ENCODE assay signal across 26 mouse cellular contexts in the genomic region with DNA sequence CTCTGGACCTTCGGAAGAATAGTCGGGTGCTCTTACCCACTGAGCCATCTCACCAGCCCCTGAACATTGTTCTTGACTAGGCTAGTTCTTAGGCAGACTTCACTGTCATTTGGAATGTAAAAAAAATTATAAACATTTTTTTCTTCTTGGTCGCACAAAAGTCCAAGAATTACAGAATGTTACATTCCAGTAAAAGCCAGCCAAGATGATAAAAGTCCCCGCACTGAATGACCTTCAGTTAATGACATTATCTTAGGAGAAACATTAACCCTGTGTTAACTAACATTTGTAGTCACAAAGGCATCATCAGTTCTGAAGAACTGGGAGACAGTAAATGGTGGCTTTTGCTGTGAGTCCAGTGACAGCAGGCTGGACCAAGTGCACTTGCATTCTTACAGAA. TPM values are rescaled to one million over a fixed set of nuclear protein-coding genes. Genes with fewer than 3 reads are reported as not detected.
DNase-seq lines count a peak whose midpoint lies in the region; ATAC-seq and TF ChIP-seq lines count a peak whose summit lies in the region.
"Had no signal": no experiment of that assay in that cellular context is flagged by ENCODE, and none has a peak within 500 bp of the region (broad histone marks: within the 10 kb centered on the region; RNA-seq: fewer than 3 reads in every experiment).

No protein-coding gene starts in this region.

- H3K27me3 ChIP-seq in kidney, embryonic 14.5 days (ENCODE audit: control insufficient read depth, insufficient read depth, low read length) = no peaks in the 10 kb centered on the region
- no peaks in the 10 kb centered on the region for H3K27me3 ChIP-seq in testis, adult 2 months (ENCODE audit: control insufficient read depth, insufficient read depth, low read length)
- H3K27me3 ChIP-seq: CH12.LX; embryonic facial prominence, embryonic 12.5 days; forebrain, embryonic 13.5 days; forebrain, embryonic 15.5 days; Patski had no signal

- 80% methylated on average over 4 of the region's 4 CpGs for WGBS in kidney, embryonic 14.5 days

- no peak overlapping the region for H3K9ac ChIP-seq in kidney, embryonic 14.5 days (ENCODE audit: low read depth, low read length)
- H3K9ac ChIP-seq: embryonic facial prominence, embryonic 12.5 days; forebrain, embryonic 13.5 days; forebrain, embryonic 15.5 days had no signal

- H3K36me3 ChIP-seq in kidney, embryonic 14.5 days (ENCODE audit: control insufficient read depth, insufficient read depth, low read length) = no peaks in the 10 kb centered on the region
- no peaks in the 10 kb centered on the region for H3K36me3 ChIP-seq in testis, adult 2 months (ENCODE audit: control insufficient read depth, insufficient read depth, low read length)
- H3K36me3 ChIP-seq: forebrain, embryonic 15.5 days had no signal

- H3K4me1 ChIP-seq in kidney, embryonic 14.5 days (ENCODE audit: control insufficient read depth, insufficient read depth, low read length) = 0 out of 2 replicates have a peak, but pooled peaks cover 3% of the 10 kb centered on the region
- H3K4me1 ChIP-seq in testis, adult 2 months (ENCODE audit: control insufficient read depth, insufficient read depth, low read length) = no peaks in the 10 kb centered on the region; the same call in 1 of the 2 replicates
- H3K4me1 ChIP-seq: embryonic facial prominence, embryonic 10.5 days; embryonic facial prominence, embryonic 12.5 days; forebrain, embryonic 13.5 days; forebrain, embryonic 15.5 days had no signal

- DNase-seq in adrenal gland, adult (ENCODE audit: inconsistent age in 2 of 2, low spot score in 1 of 2) = peak; percentile 17 to 48
- no peak for DNase-seq in adrenal gland, postnatal 36 days
- DNase-seq in kidney, adult 9 months = peak; percentile 70
- no peak for DNase-seq in kidney, postnatal 4 days
- peak; percentile 49 for DNase-seq in kidney, postnatal 14 days
- DNase-seq in testis, postnatal 10 days (ENCODE audit: low spot score) = no peak
- DNase-seq: adrenal gland, adult 2 months; adrenal gland, postnatal 10 days; adrenal gland, postnatal 25 days; B cell, adult 2 months; cerebellum, adult 11-12 months; cerebellum, adult 2 months; cerebellum, adult 9-10 months; cerebellum, postnatal 10 days; cerebellum, postnatal 25 days had no signal

- no peak for TF ChIP-seq POLR2A in testis, adult 2 months (IDR thresholded peaks at IDR 0.05; ENCODE audit: control insufficient read depth, low read depth, low read length)

- no peak overlapping the region for H3K4me2 ChIP-seq in kidney, embryonic 14.5 days (replicated peaks; ENCODE audit: low read depth, low read length)
- H3K4me2 ChIP-seq: embryonic facial prominence, embryonic 12.5 days; forebrain, embryonic 13.5 days; forebrain, embryonic 15.5 days had no signal

- H3K4me3 ChIP-seq in kidney, embryonic 14.5 days (ENCODE audit: low read length) = no peak overlapping the region
- H3K4me3 ChIP-seq in testis, adult 2 months (ENCODE audit: control insufficient read depth, low read depth, low read length) = no peak overlapping the region
- H3K4me3 ChIP-seq: embryonic facial prominence, embryonic 10.5 days; embryonic facial prominence, embryonic 12.5 days; forebrain, embryonic 13.5 days; forebrain, embryonic 15.5 days had no signal

- ATAC-seq in kidney, embryonic 14.5 days (ENCODE audit: low FRiP score, low TSS enrichment) = no peak
- ATAC-seq: activated CD4-positive, CD25-positive, alpha-beta regulatory T cell, adult 4 months; CD4-positive, CD25-positive, alpha-beta regulatory T cell, adult 4 months; forebrain, embryonic 13.5 days; forebrain, embryonic 15.5 days; Patski had no signal

- no peak overlapping the region for H3K27ac ChIP-seq in kidney, embryonic 14.5 days (ENCODE audit: low read depth, low read length)
- peak overlapping the region; percentile 49; the same call in 1 of the 2 replicates for H3K27ac ChIP-seq in testis, adult 2 months (ENCODE audit: control insufficient read depth, insufficient read depth, low read depth, low read length)
- H3K27ac ChIP-seq: embryonic facial prominence, embryonic 10.5 days; embryonic facial prominence, embryonic 12.5 days; forebrain, embryonic 13.5 days; forebrain, embryonic 15.5 days had no signal

- no peaks in the 10 kb centered on the region for H3K9me3 ChIP-seq in kidney, embryonic 14.5 days (ENCODE audit: control insufficient read depth, low read length)
- H3K9me3 ChIP-seq: embryonic facial prominence, embryonic 10.5 days; embryonic facial prominence, embryonic 12.5 days; forebrain, embryonic 13.5 days; forebrain, embryonic 15.5 days; G1E had no signal

- no peak for TF ChIP-seq CTCF in testis, adult 2 months (IDR thresholded peaks at IDR 0.05; ENCODE audit: control insufficient read depth, insufficient read depth, insufficient replicate concordance, low read depth, low read length)

RNA-seq across cellular contexts. Expression of gene Mrnip, which starts 16.1 kb away (rescaled TPM):
- total RNA-seq in adrenal gland, postnatal 36 days (2021) = 10 to 100 TPM in 1 of 2 experiments, 1 to 10 TPM in 1; 7.4 to 10.9 TPM
- 21.8 and 22.0 TPM in 2 replicates for polyA plus RNA-seq in kidney, embryonic 14.5 days (2014; fragmentation: Nextera tagmentation; extraction: Ambion mirVana)
- polyA plus RNA-seq in testis, adult 2 months (2012; rRNA removed) = 30.4 and 39.1 TPM in 2 replicates

RNA-seq across cellular contexts. Expression of gene Sqstm1, which starts 20.3 kb away (rescaled TPM):
- 100 to 1,000 TPM; 862 to 881 TPM for total RNA-seq in adrenal gland, postnatal 36 days (2021)
- 128 and 197 TPM in 2 replicates for polyA plus RNA-seq in kidney, embryonic 14.5 days (2014; fragmentation: Nextera tagmentation; extraction: Ambion mirVana)
- polyA plus RNA-seq in testis, adult 2 months (2012; rRNA removed) = 43.2 and 46.7 TPM in 2 replicates

RNA-seq across cellular contexts. Expression of gene Mgat4b, which starts 20.3 kb away (rescaled TPM):
- total RNA-seq in adrenal gland, postnatal 36 days (2021) = 100 to 1,000 TPM; 116 to 149 TPM
- 37.0 and 39.2 TPM in 2 replicates for polyA plus RNA-seq in kidney, embryonic 14.5 days (2014; fragmentation: Nextera tagmentation; extraction: Ambion mirVana)
- polyA plus RNA-seq in testis, adult 2 months (2012; rRNA removed) = 19.5 and 20.8 TPM in 2 replicates

RNA-seq across cellular contexts. Expression of gene Ltc4s, which starts 48.1 kb away (rescaled TPM):
- 10 to 100 TPM; 10.5 to 23.5 TPM for total RNA-seq in adrenal gland, postnatal 36 days (2021)
- 1.6 and 1.9 TPM in 2 replicates for polyA plus RNA-seq in kidney, embryonic 14.5 days (2014; fragmentation: Nextera tagmentation; extraction: Ambion mirVana)
- polyA plus RNA-seq in testis, adult 2 months (2012; rRNA removed) = 11.0 and 15.5 TPM in 2 replicates
- total RNA-seq: G1E had no signal
- polyA plus RNA-seq: activated CD4-positive, CD25-positive, alpha-beta regulatory T cell, adult 4 months; CD4-positive, CD25-positive, alpha-beta regulatory T cell, adult 4 months; G1E; Patski had no signal

RNA-seq across cellular contexts. Expression of gene Tbc1d9b, which starts 59.2 kb away (rescaled TPM):
- 100 to 1,000 TPM; 121 to 155 TPM for total RNA-seq in adrenal gland, postnatal 36 days (2021)
- polyA plus RNA-seq in kidney, embryonic 14.5 days (2014; fragmentation: Nextera tagmentation; extraction: Ambion mirVana) = 22.8 and 36.8 TPM in 2 replicates
- 10.9 and 12.5 TPM in 2 replicates for polyA plus RNA-seq in testis, adult 2 months (2012; rRNA removed)

Comparison
In these comparisons a context has a peak if more than half of its experiments do, and no peak if none do; other contexts are left out.
1. DNase-seq: peak in adrenal gland, adult (2 of 2), kidney, adult 9 months (single experiment) and kidney, postnatal 14 days (single experiment); none in adrenal gland, postnatal 36 days (0 of 2), kidney, postnatal 4 days (0 of 2) and testis, postnatal 10 days (single experiment).